ENCODE assay signal across 8 mouse cellular contexts in the genomic region with DNA sequence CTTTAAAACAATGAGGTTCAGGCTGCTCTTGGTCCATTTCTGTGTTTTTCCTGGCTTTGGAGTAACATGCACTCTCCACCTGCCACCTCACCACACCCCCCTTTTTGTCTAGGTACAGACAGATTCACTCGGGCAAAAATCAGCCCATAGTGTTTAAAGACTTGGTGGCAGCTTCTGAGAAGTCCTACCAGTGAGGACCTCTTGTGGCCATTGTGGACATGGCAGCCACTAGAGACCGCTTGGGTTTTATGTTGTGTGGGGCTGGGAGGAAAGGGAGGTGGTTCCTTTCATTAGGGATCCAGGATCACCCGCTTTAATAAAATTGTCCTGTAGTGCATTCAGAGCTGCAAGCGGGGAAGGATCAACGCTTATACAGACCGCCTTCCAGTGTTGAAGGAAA. TPM values are rescaled to one million over a fixed set of nuclear protein-coding genes. Genes with fewer than 3 reads are reported as not detected.
DNase-seq lines count a peak whose midpoint lies in the region; ATAC-seq and TF ChIP-seq lines count a peak whose summit lies in the region.

No protein-coding gene starts in this region.

- no peak overlapping the region for H3K9ac ChIP-seq in intestine, postnatal 0 days (ENCODE audit: low read depth, low read length)
- H3K9ac ChIP-seq in intestine, embryonic 16.5 days (ENCODE audit: low read depth, low read length) = no peak overlapping the region

- WGBS in intestine, postnatal 0 days = 33% methylated on average over 6 of the region's 6 CpGs
- WGBS in intestine, embryonic 16.5 days = 38% methylated on average over 6 of the region's 6 CpGs

- H3K36me3 ChIP-seq in intestine, postnatal 0 days (ENCODE audit: control insufficient read depth, insufficient read depth) = peaks cover 3% of the 10 kb centered on the region; the same call in 1 of the 2 replicates
- no peaks in the 10 kb centered on the region; the same call in 1 of the 2 replicates for H3K36me3 ChIP-seq in intestine, embryonic 16.5 days (ENCODE audit: control insufficient read depth, insufficient read depth, low read length)
- no peaks in the 10 kb centered on the region for H3K36me3 ChIP-seq in E14TG2a.4 (ENCODE audit: insufficient read depth, low read length)

- no peak overlapping the region for H3K4me3 ChIP-seq in intestine, postnatal 0 days (ENCODE audit: low read depth, low read length)
- H3K4me3 ChIP-seq in intestine, embryonic 16.5 days (ENCODE audit: low read length) = no peak overlapping the region
- no peak overlapping the region for H3K4me3 ChIP-seq in E14TG2a.4 (replicated peaks; ENCODE audit: low read length)

- H3K27me3 ChIP-seq in intestine, postnatal 0 days (replicated peaks; ENCODE audit: control insufficient read depth, insufficient read depth, low read length) = no peaks in the 10 kb centered on the region
- no peaks in the 10 kb centered on the region for H3K27me3 ChIP-seq in intestine, embryonic 16.5 days (replicated peaks; ENCODE audit: control insufficient read depth, insufficient read depth, low read length)
- no peaks in the 10 kb centered on the region for H3K27me3 ChIP-seq in E14TG2a.4 (ENCODE audit: insufficient read depth, low read length)

- ATAC-seq in intestine, postnatal 0 days = no peak
- no peak for ATAC-seq in intestine, embryonic 16.5 days

- TF ChIP-seq CTCF in intestine, postnatal 0 days (IDR thresholded peaks at IDR 0.05; ENCODE audit: low read depth) = peak; percentile 84
- peak; percentile 82 for TF ChIP-seq CTCF in E14TG2a.4 (conservative IDR thresholded peaks at IDR 0.05; ENCODE audit: low read length)

- peak; percentile 48 for DNase-seq in adrenal gland, postnatal 14 days
- peak; percentile 46 for DNase-seq in forelimb bud, embryonic 11.5 days (ENCODE audit: low read depth, low spot score)
- DNase-seq in kidney, postnatal 25 days = peak; percentile 78 to 82
- peak; percentile 48 for DNase-seq in lung, postnatal 14 days
- no peak for DNase-seq in yolk sac, embryonic 10.5 days (ENCODE audit: low spot score)

- no peaks in the 10 kb centered on the region for H3K9me3 ChIP-seq in intestine, postnatal 0 days (ENCODE audit: control insufficient read depth)
- H3K9me3 ChIP-seq in intestine, embryonic 16.5 days (ENCODE audit: control insufficient read depth, low read length) = no peaks in the 10 kb centered on the region
- H3K9me3 ChIP-seq in E14TG2a.4 (ENCODE audit: low read length) = no peaks in the 10 kb centered on the region

- no peak overlapping the region for H3K27ac ChIP-seq in intestine, postnatal 0 days (ENCODE audit: low read depth, low read length)
- H3K27ac ChIP-seq in intestine, embryonic 16.5 days (ENCODE audit: low read length) = no peak overlapping the region

- H3K4me1 ChIP-seq in intestine, postnatal 0 days (replicated peaks; ENCODE audit: control insufficient read depth, insufficient read depth, low read length) = peaks cover 2% of the 10 kb centered on the region; the same call in 1 of the 2 replicates
- H3K4me1 ChIP-seq in intestine, embryonic 16.5 days (ENCODE audit: control insufficient read depth, insufficient read depth, low read length) = no peaks in the 10 kb centered on the region
- no peaks in the 10 kb centered on the region; the same call in 1 of the 2 replicates for H3K4me1 ChIP-seq in E14TG2a.4 (replicated peaks; ENCODE audit: low read depth, low read length)

- H3K4me2 ChIP-seq in intestine, postnatal 0 days (replicated peaks; ENCODE audit: low read depth) = no peak overlapping the region
- H3K4me2 ChIP-seq in intestine, embryonic 16.5 days (ENCODE audit: low read depth, low read length) = no peak overlapping the region

RNA-seq across cellular contexts. Expression of a gene that starts 21.9 kb away (rescaled TPM):
- 7.6 and 7.8 TPM in 2 replicates for polyA plus RNA-seq in intestine, postnatal 0 days (2015; fragmentation: Nextera tagmentation; extraction: Ambion mirVana)
- polyA plus RNA-seq in intestine, embryonic 16.5 days (2015; fragmentation: Nextera tagmentation; extraction: Ambion mirVana) = 5.9 and 6.8 TPM in 2 replicates
- 2.6 and 3.2 TPM in 2 replicates for total RNA-seq in adrenal gland, postnatal 14 days (2021)

RNA-seq across cellular contexts. Expression of a gene that starts 36.8 kb away (rescaled TPM):
- 0.05 and 0.16 TPM in 2 replicates for polyA plus RNA-seq in intestine, postnatal 0 days (2015; fragmentation: Nextera tagmentation; extraction: Ambion mirVana)
- polyA plus RNA-seq in intestine, embryonic 16.5 days (2015; fragmentation: Nextera tagmentation; extraction: Ambion mirVana) = 0.22 and 0.43 TPM in 2 replicates
- total RNA-seq in adrenal gland, postnatal 14 days (2021) = 4.5 and 6.4 TPM in 2 replicates
